Mouse (Mus musculus): ENCODE data around the gene Csad.

DNA sequence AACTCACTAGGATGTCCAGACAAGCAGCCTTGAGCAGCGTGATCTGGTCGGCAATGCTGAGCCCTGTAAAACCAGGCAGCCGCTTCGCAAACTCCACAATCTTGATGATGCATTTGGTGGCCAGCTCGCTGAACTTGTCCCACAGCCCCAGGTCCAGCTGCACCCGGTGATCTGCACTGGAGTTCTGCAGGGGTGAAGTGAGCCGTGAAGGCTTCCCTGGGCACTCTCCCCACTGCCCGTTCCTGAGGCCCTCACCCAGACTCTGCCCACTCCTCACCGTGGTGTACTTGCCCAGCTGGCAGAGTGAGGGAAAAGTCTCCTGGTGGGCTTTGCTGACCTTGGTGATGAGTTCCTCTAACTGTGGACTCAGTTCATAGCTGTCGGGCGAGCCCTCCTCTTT, 35.3 kb upstream of the Csad start:
- TF ChIP-seq CTCF (IDR thresholded peaks at IDR 0.05; ENCODE audit: extremely low read depth, insufficient read length, insufficient replicate concordance, low read depth, low read length) (no peak), POLR2A (IDR thresholded peaks at IDR 0.05; ENCODE audit: low read depth, low read length) (no peak; the same call in 1 of the 2 replicates)

Data from small intestine, adult 2 months (tissue).